Mouse (Mus musculus) brain, embryonic 14.5 days (tissue): ENCODE measurements around the gene Cry2.

Experiments
- CTCF ChIP-seq: fragments of 200-500 bp; IDR thresholded peaks from 2 replicates; pipeline ENCODE4 v1.5.1; 2012; ENCODE audit warnings: inconsistent platforms, mild to moderate bottlenecking, moderate library complexity, borderline replicate concordance; ENCODE audit not compliant: insufficient read depth, insufficient read length; ENCODE audit errors: extremely low read depth
- POLR2A ChIP-seq: fragments of 200-500 bp; IDR thresholded peaks from 2 replicates; pipeline ENCODE4 v1.6.1; 2012; ENCODE audit warnings: mild to moderate bottlenecking, inconsistent platforms, borderline replicate concordance; ENCODE audit not compliant: poor library complexity, insufficient read depth, insufficient read length, severe bottlenecking; ENCODE audit errors: extremely low read depth

GRCm38 (mm10) chr2:92474920-92475319 is 41.1 kb upstream of the Cry2 start:
- TF ChIP-seq POLR2A (no peak), CTCF (no peak)
